Mouse (Mus musculus): ENCODE measurements around the gene Cdh5. TPM values are rescaled to one million over a fixed set of nuclear protein-coding genes. Genes with fewer than 3 reads are reported as not detected.
A peak's percentile ranks its signal among the peaks of the same experiment; 100 is the strongest.

Gene Cdh5
- polyA plus RNA-seq, 2 experiments from 2014 or later: 0.11 TPM; not detected in 1

DNA sequence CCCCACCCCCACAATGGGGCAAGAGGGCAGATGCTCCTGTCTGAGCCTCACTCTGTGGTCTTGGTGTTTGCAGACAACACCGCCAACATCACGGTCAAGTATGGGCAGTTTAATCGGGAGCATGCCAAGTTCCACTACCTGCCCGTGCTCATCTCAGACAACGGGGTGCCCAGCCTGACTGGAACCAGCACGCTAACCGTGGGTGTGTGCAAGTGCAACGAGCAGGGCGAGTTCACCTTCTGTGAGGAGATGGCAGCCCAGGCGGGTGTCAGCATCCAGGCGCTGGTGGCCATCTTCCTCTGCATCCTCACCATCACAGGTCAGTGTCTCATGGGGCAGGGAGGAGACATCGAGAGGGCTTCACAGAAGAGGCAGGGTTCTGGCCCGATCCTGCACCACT lies 39.2 kb downstream of the Cdh5 start:
- ATAC-seq: no peak

DNA sequence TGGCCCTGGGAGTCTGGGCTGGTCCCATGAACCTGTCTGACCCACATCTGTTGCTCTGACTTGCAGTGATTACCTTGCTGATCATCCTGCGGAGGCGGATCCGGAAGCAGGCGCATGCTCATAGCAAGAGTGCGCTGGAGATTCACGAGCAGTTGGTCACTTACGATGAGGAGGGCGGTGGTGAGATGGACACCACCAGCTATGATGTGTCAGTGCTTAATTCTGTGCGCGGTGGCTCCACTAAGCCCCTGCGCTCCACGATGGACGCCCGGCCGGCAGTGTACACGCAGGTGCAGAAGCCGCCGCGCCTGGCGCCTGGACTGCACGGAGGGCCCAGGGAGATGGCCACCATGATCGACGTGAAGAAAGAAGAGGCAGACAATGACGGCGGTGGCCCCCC lies 41.0 kb downstream of the Cdh5 start:
- no peak for ATAC-seq

DNA sequence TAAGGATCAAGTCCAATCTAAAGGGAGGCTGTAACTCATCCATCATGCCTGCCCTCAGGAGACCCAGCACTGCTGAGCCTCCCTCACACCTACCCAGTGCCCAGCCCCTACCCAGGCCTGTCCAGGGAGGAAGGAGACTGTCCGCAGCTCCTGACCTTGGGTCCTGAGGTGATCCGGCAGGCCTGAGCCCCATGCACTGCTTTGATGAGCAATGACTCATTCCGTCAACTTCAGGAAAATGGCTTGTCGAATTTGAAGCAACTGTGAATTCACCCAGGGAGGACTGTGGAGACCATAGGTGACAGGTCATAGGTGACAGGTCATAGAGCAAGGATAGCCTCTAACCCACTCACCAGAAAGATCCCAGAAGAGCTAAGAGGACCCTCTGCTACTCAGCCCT lies 42.0 kb downstream of the Cdh5 start:
- ATAC-seq: no peak

DNA sequence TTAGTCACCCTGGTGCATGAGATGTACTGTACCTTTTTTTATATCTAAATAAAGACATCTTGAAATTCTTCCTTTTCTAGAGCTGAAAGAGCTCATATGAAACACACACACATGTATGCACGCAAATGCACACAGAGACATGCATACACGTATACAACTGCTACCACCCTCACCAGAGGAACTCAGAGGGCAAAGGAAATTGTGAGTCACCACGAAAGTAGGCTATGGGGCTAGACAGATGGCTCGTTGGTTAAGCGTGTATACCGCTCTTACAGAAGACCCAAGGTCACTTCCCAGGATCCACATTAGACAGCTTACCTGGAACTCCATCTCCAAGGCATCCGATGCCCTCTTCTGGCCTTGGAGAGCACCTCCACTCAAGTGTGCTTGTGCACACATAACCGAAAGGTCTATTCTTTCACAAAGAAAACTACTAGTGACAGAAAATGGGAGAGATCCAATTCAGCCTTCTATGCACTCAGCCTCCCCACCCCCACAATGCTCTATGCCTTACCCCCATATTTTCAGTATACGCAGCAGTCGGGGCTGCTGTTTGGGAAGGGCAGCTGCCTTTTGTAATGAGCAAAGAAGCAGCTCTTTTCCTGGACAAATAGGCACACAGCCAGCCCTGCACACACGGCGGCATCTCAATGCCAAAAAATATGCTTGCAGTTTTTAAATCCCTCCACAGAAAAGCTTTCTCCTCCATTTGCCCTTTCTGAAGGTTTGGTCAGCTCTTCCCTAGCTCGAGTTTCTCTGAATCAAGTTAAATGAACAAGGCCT lies 43.2 kb downstream of the Cdh5 start:
- no peak for ATAC-seq

DNA sequence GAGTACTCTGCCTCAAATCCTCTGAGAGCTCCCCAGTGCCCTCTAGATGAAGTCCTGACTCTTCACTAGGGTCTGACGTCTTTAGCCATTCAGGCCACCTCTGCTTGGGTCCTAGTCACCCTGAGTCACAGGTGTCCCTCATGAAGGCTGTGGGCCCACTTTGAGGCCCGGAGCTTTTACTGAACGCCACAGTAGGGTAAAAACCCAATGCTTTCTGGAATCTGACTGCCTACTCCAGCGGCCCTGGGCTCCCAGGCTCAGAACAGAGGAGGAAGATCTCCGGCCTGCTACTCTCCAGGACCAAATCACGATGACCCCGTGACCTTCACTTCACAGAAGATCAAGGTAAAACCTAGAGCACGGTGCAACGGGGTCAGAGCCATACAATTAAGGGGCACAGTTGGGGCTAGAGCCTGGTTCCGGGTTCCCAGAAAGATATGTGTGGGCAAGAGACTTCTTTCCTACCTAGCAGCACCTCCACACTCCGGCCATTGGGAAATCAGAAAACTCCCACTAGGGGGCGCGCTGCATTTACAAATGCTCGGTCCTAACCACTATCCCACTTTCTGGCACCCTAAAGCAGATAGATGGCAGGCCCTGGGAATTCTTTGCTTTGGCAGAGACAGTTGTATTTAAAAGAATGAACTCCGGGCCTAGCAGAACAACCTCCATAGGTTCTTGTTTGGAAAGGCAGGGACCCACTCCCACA lies 44.7 kb downstream of the Cdh5 start:
- ATAC-seq: peak; percentile 61

DNA sequence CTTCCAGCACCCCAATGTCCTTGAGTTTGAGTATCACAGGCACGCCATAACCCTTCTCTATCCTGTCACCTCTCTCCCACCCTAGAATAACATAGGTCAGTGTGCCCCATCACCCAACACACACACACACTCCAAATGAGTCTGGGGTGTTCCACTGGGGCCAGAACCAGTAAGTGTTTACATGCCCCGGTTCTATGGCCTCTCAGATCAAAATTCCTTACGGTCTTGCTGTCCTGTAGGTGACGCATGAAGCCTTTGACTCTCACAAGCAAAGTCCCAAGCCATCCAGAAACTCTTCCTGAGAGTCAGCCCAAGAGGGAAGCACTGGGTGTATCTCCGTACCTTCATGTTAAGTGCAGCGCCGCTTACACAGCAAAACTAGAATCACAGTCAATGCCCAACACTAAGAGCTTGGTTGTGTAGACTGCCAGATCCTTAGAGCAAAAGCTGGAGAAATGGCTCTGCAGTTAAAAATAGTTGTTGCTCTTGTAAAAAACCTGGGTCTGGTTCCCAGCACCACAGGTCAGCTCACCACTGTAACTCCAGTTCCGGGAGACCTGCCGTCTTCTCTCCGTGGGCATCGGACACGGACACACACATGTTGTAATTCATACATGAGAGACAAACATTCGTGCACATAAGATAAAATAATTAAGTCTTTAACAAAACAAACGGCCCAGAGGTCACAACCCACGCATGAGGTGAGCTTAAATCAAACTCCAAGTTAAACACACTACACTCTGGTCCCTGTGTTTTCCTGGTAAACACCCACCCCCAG lies 45.5 kb downstream of the Cdh5 start:
- ATAC-seq: no peak

DNA sequence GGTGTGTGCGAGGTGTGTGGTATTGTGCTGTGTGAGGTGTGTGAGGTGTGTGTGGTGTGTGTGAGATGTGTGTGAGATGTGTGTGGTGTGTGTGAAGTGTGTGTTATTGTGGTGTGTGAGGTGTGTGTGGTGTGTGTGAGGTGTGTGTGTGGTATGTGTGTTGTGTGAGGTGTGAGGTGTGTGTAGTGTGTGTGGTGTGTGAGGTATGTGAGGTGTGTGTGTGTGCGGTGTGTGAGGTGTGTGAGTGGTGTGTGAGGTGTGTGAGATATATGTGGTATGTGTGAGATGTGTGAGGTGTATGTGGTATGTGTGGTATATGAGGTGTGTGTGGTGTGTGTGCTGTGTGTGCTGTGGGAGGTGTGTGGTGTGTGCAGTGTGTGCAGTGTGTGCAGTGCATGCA lies 46.5 kb downstream of the Cdh5 start:
- no peak for ATAC-seq

DNA sequence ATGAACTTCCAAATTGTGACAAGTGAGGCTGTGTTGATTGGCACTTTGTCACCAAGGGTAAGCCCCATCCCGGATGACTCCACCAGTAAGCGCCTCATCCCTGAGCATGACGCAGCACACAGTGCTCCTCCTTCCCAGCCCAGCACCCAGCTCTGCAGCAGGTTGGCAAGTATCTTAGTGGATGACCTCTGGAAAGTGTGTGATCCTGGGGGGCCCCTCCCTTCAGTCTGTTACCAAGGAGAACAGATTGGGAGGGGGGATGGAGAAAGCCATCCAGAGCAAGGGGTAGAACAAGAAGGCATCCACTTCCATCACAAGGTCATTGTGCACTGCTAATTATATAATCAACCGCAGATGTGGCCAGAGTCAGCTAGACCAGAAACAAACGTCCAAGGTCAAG lies 59.3 kb downstream of the Cdh5 start:
- no peak for ATAC-seq

DNA sequence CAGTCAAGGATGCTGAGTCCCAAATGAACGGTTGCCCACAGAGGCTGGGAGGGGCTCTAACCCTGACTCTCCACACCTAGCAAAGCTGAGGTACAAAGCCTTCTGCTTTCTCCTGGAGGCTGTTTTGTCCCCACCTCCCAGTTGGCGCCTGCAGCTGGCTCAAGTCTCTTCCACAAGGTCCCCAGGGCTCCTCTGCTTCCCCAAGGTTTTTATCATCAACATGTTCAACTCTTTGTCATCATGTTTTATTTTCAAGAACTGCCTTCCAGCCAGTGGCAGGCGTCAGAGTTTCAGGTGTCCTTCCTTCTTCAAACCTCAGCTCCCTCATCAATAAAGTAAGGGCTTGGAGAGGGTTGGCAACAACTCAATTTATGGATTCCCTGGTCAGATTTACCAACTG lies 68.0 kb downstream of the Cdh5 start:
- no peak for ATAC-seq

DNA sequence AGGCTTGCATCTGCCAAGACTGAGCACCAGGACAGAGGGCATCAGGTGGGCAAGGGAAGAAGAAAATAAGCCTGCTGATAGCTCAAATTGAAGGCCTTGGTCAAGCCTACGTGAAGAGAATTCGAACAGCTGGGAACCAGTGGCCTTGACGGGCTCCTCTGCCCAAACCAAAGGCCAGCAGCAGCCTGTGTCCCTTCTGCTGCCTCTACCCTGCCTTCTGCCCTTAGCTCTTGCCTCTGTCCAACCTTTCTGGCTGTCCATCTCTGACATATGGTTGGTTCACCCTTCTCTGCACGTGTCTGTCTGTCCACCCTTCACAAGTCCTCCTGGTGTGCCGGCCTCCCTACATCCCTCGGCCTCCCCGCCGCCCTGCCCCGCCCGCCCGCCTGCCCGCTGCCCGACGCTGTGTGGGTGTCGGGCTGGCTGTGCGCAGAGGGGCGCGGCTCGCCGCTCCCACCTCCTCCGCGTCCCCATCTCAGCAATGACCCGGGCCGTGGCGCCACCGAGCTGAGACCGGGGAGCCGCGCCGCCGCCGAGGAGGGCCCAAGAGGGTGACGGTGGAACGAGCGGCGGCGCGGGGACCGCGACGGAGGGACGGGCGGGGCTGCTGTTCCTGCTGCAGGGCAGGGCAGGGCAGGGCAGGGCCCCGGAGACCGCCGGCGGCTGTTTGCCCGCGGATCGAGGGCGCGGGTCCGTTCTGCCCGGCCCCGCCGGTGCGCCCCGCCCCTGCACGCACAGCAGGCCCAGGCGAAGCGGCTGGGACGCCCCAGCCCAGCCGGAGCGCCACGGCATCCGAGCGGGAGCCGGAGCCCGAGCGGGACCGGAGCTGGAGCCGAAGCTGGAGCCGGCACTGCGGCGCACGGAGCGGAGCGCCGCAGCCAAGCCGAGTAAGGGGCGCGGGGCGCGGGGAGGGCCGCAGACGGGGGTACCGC lies 69.0 kb downstream of the Cdh5 start, which contains the start of gene Bean1:
Gene Bean1 (plus strand): TSS at position 325 of the 932 bp plus-strand sequence.
- no peak for ATAC-seq

DNA sequence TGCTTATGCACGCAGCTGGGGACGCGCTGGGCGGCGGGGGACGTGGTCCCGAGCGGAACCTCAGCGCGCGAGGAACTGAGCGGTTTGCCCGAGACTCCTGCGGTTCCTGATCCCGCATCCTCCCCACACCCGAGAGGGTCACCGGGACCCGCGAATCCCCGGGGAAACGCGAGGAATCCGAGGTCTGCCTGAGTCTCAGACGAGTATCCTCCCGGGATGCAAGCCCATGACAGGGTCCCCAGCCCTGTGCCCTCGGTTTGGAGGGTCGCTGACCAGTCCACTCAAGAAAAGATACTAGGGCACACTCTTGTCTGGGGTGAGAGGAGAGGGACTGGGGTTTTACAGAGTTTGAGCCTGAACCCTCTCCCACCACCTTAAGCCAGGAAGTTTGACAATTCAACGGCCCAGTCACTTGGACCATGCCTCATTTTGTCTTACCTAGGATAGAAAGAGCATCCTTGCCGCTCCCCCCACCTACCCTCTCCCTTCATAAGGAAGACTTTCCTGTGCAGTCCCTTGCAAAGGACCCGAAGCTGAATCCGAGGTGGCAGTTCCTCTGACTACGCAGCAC lies 69.7 kb downstream of the Cdh5 start:
- ATAC-seq: no peak

DNA sequence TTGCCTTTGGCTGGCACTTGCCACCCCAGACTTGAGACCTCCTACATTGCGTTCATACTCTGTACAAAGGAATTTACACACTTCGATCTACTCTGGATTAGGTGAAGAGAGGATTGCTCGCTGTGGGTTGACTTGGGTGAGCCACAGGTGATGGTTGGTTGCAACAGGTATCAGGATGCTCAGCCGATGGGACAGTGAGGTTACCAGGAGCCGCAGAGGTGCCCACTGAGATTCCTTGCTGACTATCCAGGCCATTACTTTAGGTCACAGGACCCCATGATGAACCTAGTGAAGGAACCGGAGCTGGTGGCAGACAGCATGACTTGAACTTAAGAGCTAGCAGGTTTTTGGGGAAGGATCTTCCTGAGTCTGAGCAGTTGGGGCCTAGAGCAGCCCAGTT lies 71.0 kb downstream of the Cdh5 start:
- ATAC-seq: no peak

DNA sequence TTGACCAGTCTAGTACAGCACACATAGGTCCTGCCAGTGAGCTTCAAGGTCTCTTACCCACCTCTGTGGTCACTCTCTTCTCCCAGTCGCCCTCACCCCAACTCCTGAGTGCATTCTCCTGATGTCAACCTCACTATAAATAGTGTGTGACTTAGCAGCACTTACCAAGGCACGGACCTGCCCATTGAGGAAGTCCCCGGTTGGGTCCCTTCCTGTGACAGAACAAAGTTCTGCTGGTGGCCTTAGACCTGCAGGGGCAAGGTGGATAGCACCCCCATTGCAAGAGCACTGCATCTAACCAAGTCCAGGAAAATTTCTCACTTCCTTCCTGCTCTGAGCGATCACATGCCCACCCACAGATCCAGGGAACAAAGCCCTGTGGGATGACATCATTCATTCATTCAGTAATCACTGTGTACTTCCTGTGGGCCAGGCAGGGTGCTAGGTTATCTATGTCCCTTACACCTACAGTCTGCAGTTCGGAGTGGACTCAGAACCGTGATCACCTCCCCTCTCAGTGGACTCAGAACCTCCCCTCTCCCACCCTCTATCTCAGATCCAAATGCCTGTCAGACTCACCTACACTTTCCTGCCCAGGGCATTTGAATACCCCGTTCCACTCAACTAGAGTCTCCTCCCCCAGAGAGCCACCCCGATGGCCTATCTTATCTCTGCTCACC lies 74.6 kb downstream of the Cdh5 start:
- no peak for ATAC-seq

DNA sequence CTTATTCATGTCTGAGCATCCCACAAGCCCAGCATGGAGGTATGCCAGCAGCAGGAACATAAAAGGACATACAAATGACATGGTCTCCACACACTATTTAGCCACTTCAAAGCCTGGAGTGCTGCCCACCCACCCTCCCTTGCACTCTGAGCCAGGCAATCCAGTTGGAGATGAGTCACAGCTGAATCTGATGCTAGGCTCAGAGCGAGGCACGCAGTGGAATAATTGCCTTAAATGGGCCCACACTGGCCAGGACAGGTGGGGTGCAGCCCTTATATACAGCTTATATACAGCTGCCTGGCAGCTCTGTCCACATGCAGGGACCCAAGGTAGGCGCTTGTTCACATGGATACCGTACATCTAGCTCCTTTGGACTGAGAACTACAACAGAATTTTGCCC lies 75.6 kb downstream of the Cdh5 start:
- ATAC-seq: no peak

DNA sequence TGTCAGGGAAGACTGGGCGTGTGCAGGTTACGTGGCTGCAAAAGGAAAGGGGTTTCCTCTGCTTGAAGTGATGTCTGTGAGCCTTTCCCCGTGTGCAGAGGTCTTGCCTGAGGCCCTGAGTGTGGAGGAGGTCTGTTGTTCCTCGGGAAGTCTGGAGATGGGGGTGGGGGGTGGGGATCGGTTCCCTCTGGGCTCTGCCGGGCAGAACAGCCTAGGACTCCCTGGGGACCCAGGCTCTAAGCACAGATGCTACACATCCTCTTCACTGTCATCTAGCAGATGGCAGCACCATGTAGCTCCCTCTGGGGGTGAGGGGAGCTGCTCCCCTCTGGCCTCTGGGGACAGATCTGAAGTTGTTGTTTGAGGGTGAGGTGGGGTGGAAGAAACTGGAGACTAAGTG lies 83.5 kb downstream of the Cdh5 start:
- ATAC-seq: no peak

DNA sequence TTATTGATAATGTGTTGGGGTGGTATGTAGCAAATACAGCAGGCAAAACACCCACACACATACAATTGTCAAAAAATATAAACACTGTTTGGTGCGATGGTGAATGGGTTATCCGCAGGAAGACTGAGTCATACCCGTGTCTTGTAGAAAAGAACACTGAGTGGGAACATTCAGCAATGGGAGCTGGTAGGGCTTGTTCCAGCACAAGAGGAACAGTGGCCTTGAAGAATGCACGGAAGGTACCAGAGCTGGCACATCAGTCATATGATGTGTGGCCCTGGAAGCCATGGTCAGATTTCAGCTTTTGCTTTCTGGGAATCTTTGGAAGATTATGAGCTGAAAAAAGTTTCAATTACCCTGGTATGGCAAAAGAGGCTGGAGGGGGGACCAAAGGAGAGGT lies 85.4 kb downstream of the Cdh5 start:
- no peak for ATAC-seq

DNA sequence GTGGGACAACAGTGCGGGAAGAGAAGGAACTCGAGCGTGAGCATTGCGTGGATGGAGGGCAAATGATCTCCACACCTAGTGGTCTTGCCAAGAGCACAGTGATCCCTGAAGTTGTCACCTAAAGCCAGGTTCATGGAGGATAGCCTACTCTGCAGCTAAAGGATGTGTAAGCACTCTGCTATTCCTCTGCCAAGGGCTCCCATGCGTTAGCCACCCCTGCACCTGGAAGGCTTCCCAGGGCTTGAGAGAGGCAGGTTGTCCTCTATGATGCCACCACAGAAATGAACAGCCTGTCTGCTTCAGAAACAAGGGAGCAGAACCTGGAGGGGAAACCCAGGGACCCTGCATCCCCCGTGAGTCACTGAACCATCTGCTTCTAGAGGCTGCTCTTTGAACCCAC lies 86.2 kb downstream of the Cdh5 start:
- ATAC-seq: no peak

DNA sequence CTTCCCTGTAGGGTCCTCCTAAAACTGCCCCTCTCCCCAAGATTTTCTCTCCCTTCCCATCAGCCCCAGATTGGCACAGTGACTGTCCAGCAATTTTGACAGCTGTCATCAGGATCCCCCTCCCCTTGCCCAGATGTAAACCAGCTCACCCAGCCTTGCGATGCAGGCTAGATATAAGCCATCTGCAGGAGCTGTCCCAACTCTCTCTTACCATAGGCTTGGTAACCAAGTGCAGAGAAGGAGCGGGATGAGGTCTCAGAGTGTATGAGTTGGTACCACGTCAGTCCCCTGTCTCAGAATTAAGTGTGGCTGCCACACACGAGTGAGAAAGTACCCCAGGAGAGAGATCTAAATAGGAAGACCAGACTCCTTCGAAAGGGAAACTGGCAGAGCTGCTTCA lies 87.0 kb downstream of the Cdh5 start:
- ATAC-seq: no peak

DNA sequence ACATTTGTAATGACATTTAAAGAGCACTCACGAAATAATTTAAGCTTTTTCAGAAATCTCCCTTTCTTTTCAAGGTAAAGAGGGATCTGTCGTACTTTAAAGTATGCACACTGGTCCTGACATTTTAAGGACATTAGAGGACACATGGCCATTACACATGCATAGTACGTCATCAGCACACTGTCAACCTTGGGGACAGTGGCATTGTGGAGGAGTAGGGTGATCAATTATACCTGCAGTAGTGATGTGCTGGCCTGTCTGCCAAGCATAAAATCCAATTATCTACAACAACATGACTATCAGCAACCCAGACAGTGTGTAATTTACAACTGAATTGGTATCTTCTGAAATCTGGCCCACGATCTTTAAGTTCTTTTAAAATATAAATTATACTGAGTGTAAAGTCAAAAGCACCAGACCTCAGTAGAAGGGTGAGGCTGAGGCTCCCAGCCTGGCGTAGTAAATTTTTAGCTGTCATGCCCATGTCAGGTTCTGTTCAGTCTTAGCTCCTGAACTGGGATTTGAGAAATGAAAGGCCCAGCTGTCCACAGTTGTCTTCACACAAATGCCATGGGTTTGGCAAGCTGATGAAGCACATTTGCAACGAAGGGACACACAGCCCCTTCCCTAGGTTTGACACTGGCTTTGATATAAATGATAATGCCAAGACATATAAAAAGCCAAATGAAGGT lies 89.5 kb downstream of the Cdh5 start:
- no peak for ATAC-seq

DNA sequence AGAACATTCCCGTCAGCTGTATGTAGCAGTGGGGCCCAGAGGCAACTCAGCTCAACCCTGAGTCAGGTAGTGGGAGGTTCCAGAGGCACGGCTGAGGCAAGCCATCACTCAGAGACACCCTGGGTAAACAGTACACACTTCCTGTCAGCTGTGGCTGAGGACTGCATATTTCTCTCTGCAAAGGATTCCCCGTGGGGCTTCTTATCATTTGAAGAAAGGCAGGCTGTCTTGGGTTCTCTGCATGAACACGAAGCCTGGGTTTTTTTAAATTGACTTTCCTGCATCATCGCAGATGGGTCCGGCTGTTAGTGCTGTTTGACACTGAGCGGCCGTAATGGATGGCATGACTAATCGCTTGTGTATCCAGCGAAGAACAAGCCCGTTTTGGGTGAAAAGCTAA lies 90.1 kb downstream of the Cdh5 start:
- no peak for ATAC-seq
